Mouse (Mus musculus): ENCODE measurements around the gene Siah1b. TPM values are rescaled to one million over a fixed set of nuclear protein-coding genes. Genes with fewer than 3 reads are reported as not detected.
A peak's percentile ranks its signal among the peaks of the same experiment; 100 is the strongest.

Siah1b gene
- 21.8 and 21.9 TPM in 2 replicates for polyA plus RNA-seq (2014; fragmentation: Nextera tagmentation; extraction: Ambion mirVana)

GRCm38 (mm10) chrX:164076040-164076775 is at the start of gene Siah1b:
Gene Siah1b (minus strand): TSS chrX:164076493.
- Histone ChIP-seq H3K27me3 (ENCODE audit: control insufficient read depth, insufficient read depth, low read length) (no peaks in the 10 kb centered on the region), H3K4me1 (ENCODE audit: control insufficient read depth, insufficient read depth, low read length) (no peaks in the 10 kb centered on the region), H3K4me2 (ENCODE audit: low read length) (peak within 1 kb of the TSS; percentile 67), H3K4me3 (replicated peaks; ENCODE audit: low read depth, low read length) (peak within 1 kb of the TSS; percentile 46), H3K9ac (replicated peaks; ENCODE audit: low read length) (peak within 1 kb of the TSS; percentile 54), H3K27ac (replicated peaks; ENCODE audit: low read depth, low read length) (peak within 1 kb of the TSS; percentile 89), H3K36me3 (ENCODE audit: control insufficient read depth, insufficient read depth, low read length) (0 out of 2 replicates have a peak, but pooled peaks cover 9% of the 10 kb centered on the region), H3K9me3 (ENCODE audit: control insufficient read depth, low read length) (no peaks in the 10 kb centered on the region)
- peak; percentile 99 for ATAC-seq (ENCODE audit: low FRiP score, low TSS enrichment)
- WGBS = 32% methylated on average over 54 of the region's 54 CpGs
- DNase-seq = peak; percentile 95

GRCm38 (mm10) chrX:164123942-164124341 is 47.6 kb upstream of the Siah1b start:
- WGBS = 90% methylated on average over 3 of the region's 3 CpGs

GRCm38 (mm10) chrX:164113744-164114143 is 37.5 kb upstream of the Siah1b start:
- no peak for DNase-seq
- Histone ChIP-seq H3K36me3 (ENCODE audit: control insufficient read depth, insufficient read depth, low read length) (no peaks in the 10 kb centered on the region), H3K4me1 (ENCODE audit: control insufficient read depth, insufficient read depth, low read length) (no peaks in the 10 kb centered on the region), H3K27ac (replicated peaks; ENCODE audit: low read depth, low read length) (no peak overlapping the region), H3K27me3 (ENCODE audit: control insufficient read depth, insufficient read depth, low read length) (no peaks in the 10 kb centered on the region), H3K9me3 (ENCODE audit: control insufficient read depth, low read length) (no peaks in the 10 kb centered on the region), H3K9ac (replicated peaks; ENCODE audit: low read length) (no peak overlapping the region), H3K4me2 (ENCODE audit: low read length) (no peak overlapping the region), H3K4me3 (replicated peaks; ENCODE audit: low read depth, low read length) (no peak overlapping the region)
- ATAC-seq (ENCODE audit: low FRiP score, low TSS enrichment) = no peak
- 92% methylated on average over 6 of the region's 6 CpGs for WGBS

More at GRCm38 (mm10) chrX:164123942-164124341, 47.6 kb upstream of the Siah1b start:
- no peak overlapping the region for H3K9ac ChIP-seq (replicated peaks; ENCODE audit: low read length)
- H3K36me3 ChIP-seq (ENCODE audit: control insufficient read depth, insufficient read depth, low read length) = no peaks in the 10 kb centered on the region
- H3K9me3 ChIP-seq (ENCODE audit: control insufficient read depth, low read length) = no peaks in the 10 kb centered on the region
- H3K4me1 ChIP-seq (ENCODE audit: control insufficient read depth, insufficient read depth, low read length) = no peaks in the 10 kb centered on the region
- ATAC-seq (ENCODE audit: low FRiP score, low TSS enrichment) (no peak), DNase-seq (no peak)
- no peak overlapping the region for H3K4me3 ChIP-seq (replicated peaks; ENCODE audit: low read depth, low read length)
- H3K4me2 ChIP-seq (ENCODE audit: low read length) = no peak overlapping the region
- H3K27me3 ChIP-seq (ENCODE audit: control insufficient read depth, insufficient read depth, low read length) = no peaks in the 10 kb centered on the region
- H3K27ac ChIP-seq (replicated peaks; ENCODE audit: low read depth, low read length) = no peak overlapping the region

- Histone ChIP-seq H3K4me3 (replicated peaks; ENCODE audit: low read depth, low read length) (no peak overlapping the region), H3K27me3 (ENCODE audit: control insufficient read depth, insufficient read depth, low read length) (no peaks in the 10 kb centered on the region), H3K27ac (replicated peaks; ENCODE audit: low read depth, low read length) (no peak overlapping the region), H3K4me2 (ENCODE audit: low read length) (no peak overlapping the region), H3K4me1 (ENCODE audit: control insufficient read depth, insufficient read depth, low read length) (no peaks in the 10 kb centered on the region), H3K9me3 (ENCODE audit: control insufficient read depth, low read length) (no peaks in the 10 kb centered on the region), H3K9ac (replicated peaks; ENCODE audit: low read length) (no peak overlapping the region), H3K36me3 (ENCODE audit: control insufficient read depth, insufficient read depth, low read length) (no peaks in the 10 kb centered on the region)
- DNase-seq (no peak), ATAC-seq (ENCODE audit: low FRiP score, low TSS enrichment) (no peak)
- 78% methylated on average over 3 of the region's 3 CpGs for WGBS
These were observed 34.9 kb upstream of the Siah1b start for GRCm38 (mm10) chrX:164111146-164111545.

GRCm38 (mm10) chrX:164102656-164103055 is 26.4 kb upstream of the Siah1b start:
- Histone ChIP-seq H3K9me3 (ENCODE audit: control insufficient read depth, low read length) (no peaks in the 10 kb centered on the region), H3K4me3 (replicated peaks; ENCODE audit: low read depth, low read length) (no peak overlapping the region), H3K27me3 (ENCODE audit: control insufficient read depth, insufficient read depth, low read length) (no peaks in the 10 kb centered on the region), H3K4me1 (ENCODE audit: control insufficient read depth, insufficient read depth, low read length) (no peaks in the 10 kb centered on the region), H3K36me3 (ENCODE audit: control insufficient read depth, insufficient read depth, low read length) (no peaks in the 10 kb centered on the region), H3K4me2 (ENCODE audit: low read length) (no peak overlapping the region), H3K9ac (replicated peaks; ENCODE audit: low read length) (no peak overlapping the region), H3K27ac (replicated peaks; ENCODE audit: low read depth, low read length) (no peak overlapping the region)
- ATAC-seq (ENCODE audit: low FRiP score, low TSS enrichment) (no peak), DNase-seq (peak; percentile 3)
- WGBS = 67% methylated on average over 6 of the region's 6 CpGs

GRCm38 (mm10) chrX:164102198-164102597 is 25.9 kb upstream of the Siah1b start:
- Histone ChIP-seq H3K4me2 (ENCODE audit: low read length) (no peak overlapping the region), H3K27ac (replicated peaks; ENCODE audit: low read depth, low read length) (no peak overlapping the region), H3K9me3 (ENCODE audit: control insufficient read depth, low read length) (no peaks in the 10 kb centered on the region), H3K4me3 (replicated peaks; ENCODE audit: low read depth, low read length) (no peak overlapping the region), H3K4me1 (ENCODE audit: control insufficient read depth, insufficient read depth, low read length) (no peaks in the 10 kb centered on the region), H3K36me3 (ENCODE audit: control insufficient read depth, insufficient read depth, low read length) (no peaks in the 10 kb centered on the region), H3K27me3 (ENCODE audit: control insufficient read depth, insufficient read depth, low read length) (no peaks in the 10 kb centered on the region), H3K9ac (replicated peaks; ENCODE audit: low read length) (no peak overlapping the region)
- no peak for DNase-seq
- ATAC-seq (ENCODE audit: low FRiP score, low TSS enrichment) = no peak
- WGBS = 89% methylated on average over 7 of the region's 7 CpGs

GRCm38 (mm10) chrX:164101483-164101882 is 25.2 kb upstream of the Siah1b start:
- DNase-seq (peak; percentile 8), ATAC-seq (ENCODE audit: low FRiP score, low TSS enrichment) (no peak)
- no peak overlapping the region for H3K4me2 ChIP-seq (ENCODE audit: low read length)
- no peak overlapping the region for H3K4me3 ChIP-seq (replicated peaks; ENCODE audit: low read depth, low read length)
- no peaks in the 10 kb centered on the region for H3K4me1 ChIP-seq (ENCODE audit: control insufficient read depth, insufficient read depth, low read length)
- no peak overlapping the region for H3K9ac ChIP-seq (replicated peaks; ENCODE audit: low read length)
- no peaks in the 10 kb centered on the region for H3K27me3 ChIP-seq (ENCODE audit: control insufficient read depth, insufficient read depth, low read length)
- H3K36me3 ChIP-seq (ENCODE audit: control insufficient read depth, insufficient read depth, low read length) = no peaks in the 10 kb centered on the region
- no peaks in the 10 kb centered on the region for H3K9me3 ChIP-seq (ENCODE audit: control insufficient read depth, low read length)
- H3K27ac ChIP-seq (replicated peaks; ENCODE audit: low read depth, low read length) = no peak overlapping the region

- ATAC-seq (ENCODE audit: low FRiP score, low TSS enrichment) (no peak), DNase-seq (no peak)
- H3K9ac ChIP-seq (replicated peaks; ENCODE audit: low read length) = no peak overlapping the region
- H3K4me3 ChIP-seq (replicated peaks; ENCODE audit: low read depth, low read length) = no peak overlapping the region
- H3K9me3 ChIP-seq (ENCODE audit: control insufficient read depth, low read length) = no peaks in the 10 kb centered on the region
- H3K27me3 ChIP-seq (ENCODE audit: control insufficient read depth, insufficient read depth, low read length) = no peaks in the 10 kb centered on the region
- no peaks in the 10 kb centered on the region for H3K36me3 ChIP-seq (ENCODE audit: control insufficient read depth, insufficient read depth, low read length)
- H3K4me1 ChIP-seq (ENCODE audit: control insufficient read depth, insufficient read depth, low read length) = no peaks in the 10 kb centered on the region
- WGBS = 77% methylated on average over 2 of the region's 2 CpGs
- no peak overlapping the region for H3K27ac ChIP-seq (replicated peaks; ENCODE audit: low read depth, low read length)
- H3K4me2 ChIP-seq (ENCODE audit: low read length) = no peak overlapping the region
These were observed 19.5 kb upstream of the Siah1b start for GRCm38 (mm10) chrX:164095838-164096237.

- Histone ChIP-seq H3K27ac (replicated peaks; ENCODE audit: low read depth, low read length) (no peak overlapping the region), H3K4me3 (replicated peaks; ENCODE audit: low read depth, low read length) (no peak overlapping the region), H3K27me3 (ENCODE audit: control insufficient read depth, insufficient read depth, low read length) (no peaks in the 10 kb centered on the region), H3K4me1 (ENCODE audit: control insufficient read depth, insufficient read depth, low read length) (no peaks in the 10 kb centered on the region), H3K9me3 (ENCODE audit: control insufficient read depth, low read length) (no peaks in the 10 kb centered on the region), H3K36me3 (ENCODE audit: control insufficient read depth, insufficient read depth, low read length) (no peaks in the 10 kb centered on the region), H3K9ac (replicated peaks; ENCODE audit: low read length) (no peak overlapping the region), H3K4me2 (ENCODE audit: low read length) (no peak overlapping the region)
- 85% methylated on average over 5 of the region's 5 CpGs for WGBS
- no peak for ATAC-seq (ENCODE audit: low FRiP score, low TSS enrichment)
- DNase-seq = no peak
These were observed 17.1 kb upstream of the Siah1b start for GRCm38 (mm10) chrX:164093435-164093834.
